Mouse (Mus musculus) lung, adult 2 months (tissue): ENCODE data around the gene Kdelr2. TPM values are rescaled to one million over a fixed set of nuclear protein-coding genes. Genes with fewer than 3 reads are reported as not detected.
A peak's percentile ranks its signal among the peaks of the same experiment; 100 is the strongest.

ENCODE experiments used
- DNase-seq: peaks from one replicate; pipeline ENCODE4 v3.0.0; 2022
- H3K4me1 ChIP-seq: fragments of 200-500 bp; 2 replicates; pipeline ENCODE4 v1.6.1; 2011; ENCODE audit warnings: low read length; ENCODE audit not compliant: control insufficient read depth, insufficient read depth
- H3K4me3 ChIP-seq: fragments of 200-500 bp; replicated peaks from 2 replicates; pipeline ENCODE3; 2011; ENCODE audit warnings: low read depth, mild to moderate bottlenecking, control low read depth, low read length; ENCODE audit errors: extremely low read depth
- CTCF ChIP-seq: fragments of 200-500 bp; IDR thresholded peaks from 2 replicates; pipeline ENCODE4 v1.5.1; 2011; ENCODE audit warnings: mild to moderate bottlenecking, low read length, control low read depth; ENCODE audit not compliant: insufficient read depth
- POLR2A ChIP-seq: fragments of 200-500 bp; IDR thresholded peaks from 2 replicates; pipeline ENCODE4 v1.6.1; 2011; ENCODE audit warnings: low read depth, mild to moderate bottlenecking, control low read depth, low read length, borderline replicate concordance; ENCODE audit errors: extremely low read depth
- WGBS: fragments of 180-500 bp; shearing (Covaris S2); methylation state at CpG from one replicate; pipeline ENCODE4 v1.1.7; 2018; 5-methylcytosine and 5-hydroxymethylcytosine counted together
- polyA plus RNA-seq: library from polyadenylated mRNA; depleted of rRNA; stranded (reverse); fragments of >200 nt; gene quantifications from 2 replicates; pipeline ENCODE4 v1.2.3, GENCODE M21; 2012; rRNA removed

The Kdelr2 gene
- 131 TPM in 2 replicates for polyA plus RNA-seq

GRCm38 (mm10) chr5:143403221-143404147, at the start of gene Kdelr2:
Kdelr2 (plus strand) TSS chr5:143403838.
- peak; percentile 89 for DNase-seq
- peaks cover 4% of the 10 kb centered on the region; the same call in 1 of the 2 replicates for H3K4me1 ChIP-seq
- no peak for TF ChIP-seq CTCF
- TF ChIP-seq POLR2A = peak; percentile 82
- peak within 1 kb of the TSS; percentile 87 for H3K4me3 ChIP-seq
- WGBS = under 1% methylated on average over 72 of the region's 72 CpGs

- WGBS = 36% methylated on average over 5 of the region's 5 CpGs
- Histone ChIP-seq H3K4me3 (no peak overlapping the region), H3K4me1 (no peaks in the 10 kb centered on the region)
- TF ChIP-seq POLR2A = no peak
- no peak for TF ChIP-seq CTCF
- DNase-seq = no peak
These were observed 47.6 kb upstream of the Kdelr2 start for GRCm38 (mm10) chr5:143356017-143356416.

- Histone ChIP-seq H3K4me3 (no peak within 1 kb of the TSS), H3K4me1 (no peaks in the 10 kb centered on the region)
- 20% methylated on average over 17 of the region's 17 CpGs for WGBS
- no peak for TF ChIP-seq CTCF
- TF ChIP-seq POLR2A = no peak
- DNase-seq = no peak
These were observed 46.8 kb upstream of the Kdelr2 start, which contains the start of gene Grid2ip for GRCm38 (mm10) chr5:143356686-143357388. Grid2ip (plus strand) TSS chr5:143357338.

- no peak overlapping the region for H3K4me3 ChIP-seq
- WGBS = 4% methylated on average over 28 of the region's 28 CpGs
- no peak for DNase-seq
These were observed 46.1 kb upstream of the Kdelr2 start for GRCm38 (mm10) chr5:143357564-143357963.

GRCm38 (mm10) chr5:143359263-143359662, 44.4 kb upstream of the Kdelr2 start:
- no peaks in the 10 kb centered on the region for H3K4me1 ChIP-seq
- H3K4me3 ChIP-seq = no peak overlapping the region
- no peak for DNase-seq
- TF ChIP-seq CTCF (no peak), POLR2A (no peak)
- 25% methylated on average over 7 of the region's 7 CpGs for WGBS

More at GRCm38 (mm10) chr5:143357564-143357963, 46.1 kb upstream of the Kdelr2 start:
- TF ChIP-seq POLR2A (no peak), CTCF (no peak)
- no peaks in the 10 kb centered on the region for H3K4me1 ChIP-seq

GRCm38 (mm10) chr5:143360000-143360399, 43.6 kb upstream of the Kdelr2 start:
- Histone ChIP-seq H3K4me3 (no peak overlapping the region), H3K4me1 (no peaks in the 10 kb centered on the region)
- 58% methylated on average over 5 of the region's 5 CpGs for WGBS
- DNase-seq = no peak
- TF ChIP-seq POLR2A = no peak
- 0 out of 2 replicates have a peak, but pooled peaks have one; percentile 10 for TF ChIP-seq CTCF

GRCm38 (mm10) chr5:143361428-143361827, 42.2 kb upstream of the Kdelr2 start:
- TF ChIP-seq POLR2A (no peak), CTCF (no peak)
- WGBS = 62% methylated on average over 7 of the region's 7 CpGs
- Histone ChIP-seq H3K4me3 (no peak overlapping the region), H3K4me1 (no peaks in the 10 kb centered on the region)
- no peak for DNase-seq

- under 1% methylated on average over 47 of the region's 47 CpGs for WGBS
- TF ChIP-seq POLR2A = no peak
- no peak for DNase-seq
- Histone ChIP-seq H3K4me1 (no peaks in the 10 kb centered on the region), H3K4me3 (peak overlapping the region; percentile 2)
These were observed 39.7 kb upstream of the Kdelr2 start for GRCm38 (mm10) chr5:143363678-143364615.

GRCm38 (mm10) chr5:143367931-143368330, 35.7 kb upstream of the Kdelr2 start:
- Histone ChIP-seq H3K4me3 (no peak overlapping the region), H3K4me1 (no peaks in the 10 kb centered on the region)
- TF ChIP-seq POLR2A = no peak
- TF ChIP-seq CTCF = no peak
- DNase-seq = no peak
- WGBS = 72% methylated on average over 3 of the region's 3 CpGs
